Mouse (Mus musculus) kidney, postnatal 4 days (tissue): ENCODE measurements around the gene Filip1l.

ENCODE experiments used
- DNase-seq, 2 experiments: peaks; one replicate each; pipeline ENCODE4 v3.0.0; 2021; ENCODE audit warnings: mixed read lengths in 2 of 2

The Filip1l gene

GRCm38 (mm10) chr16:57352751-57353150 lies at the start of gene Filip1l:
TSS of gene Filip1l (plus strand) at chr16:57353093.
- DNase-seq, result no peak

- no peak for DNase-seq
Measured at GRCm38 (mm10) chr16:57303716-57304115, 49.2 kb upstream of the Filip1l start.

GRCm38 (mm10) chr16:57305463-57305862 lies 47.4 kb upstream of the Filip1l start:
- no peak for DNase-seq

- DNase-seq, result no peak
Measured at GRCm38 (mm10) chr16:57312130-57312529, 40.8 kb upstream of the Filip1l start.

GRCm38 (mm10) chr16:57313487-57313886 lies 39.4 kb upstream of the Filip1l start:
- DNase-seq, result no peak

GRCm38 (mm10) chr16:57314236-57314635 lies 38.7 kb upstream of the Filip1l start:
- DNase-seq, result no peak

GRCm38 (mm10) chr16:57315026-57315425 lies 37.9 kb upstream of the Filip1l start:
- no peak for DNase-seq

- no peak for DNase-seq
Measured at GRCm38 (mm10) chr16:57317127-57317526, 35.8 kb upstream of the Filip1l start.

- no peak for DNase-seq
Measured at GRCm38 (mm10) chr16:57317882-57318636, 34.8 kb upstream of the Filip1l start.

GRCm38 (mm10) chr16:57318637-57319125 lies 34.2 kb upstream of the Filip1l start:
- no peak for DNase-seq

- peak in 1 of 2 experiments; percentile 15 for DNase-seq
Measured at GRCm38 (mm10) chr16:57319284-57320124, 33.4 kb upstream of the Filip1l start.

- peak; percentile 19 to 43 for DNase-seq
Measured at GRCm38 (mm10) chr16:57326996-57327395, 25.9 kb upstream of the Filip1l start.

- no peak for DNase-seq
Measured at GRCm38 (mm10) chr16:57329028-57329427, 23.9 kb upstream of the Filip1l start.

- DNase-seq, result no peak
Measured at GRCm38 (mm10) chr16:57330111-57330510, 22.8 kb upstream of the Filip1l start.

GRCm38 (mm10) chr16:57332301-57332700 lies 20.6 kb upstream of the Filip1l start:
- no peak for DNase-seq

GRCm38 (mm10) chr16:57336770-57337423 lies 16.0 kb upstream of the Filip1l start:
- DNase-seq, result no peak

- DNase-seq, result no peak
Measured at GRCm38 (mm10) chr16:57339765-57340612, 12.9 kb upstream of the Filip1l start.

- no peak for DNase-seq
Measured at GRCm38 (mm10) chr16:57340613-57340898, 12.3 kb upstream of the Filip1l start.

GRCm38 (mm10) chr16:57346258-57346657 lies 6.6 kb upstream of the Filip1l start:
- no peak for DNase-seq

GRCm38 (mm10) chr16:57349039-57349438 lies 3.9 kb upstream of the Filip1l start:
- DNase-seq, result no peak

- no peak for DNase-seq
Measured at GRCm38 (mm10) chr16:57349689-57350088, 3.2 kb upstream of the Filip1l start.

GRCm38 (mm10) chr16:57353166-57353721 lies 351 bp downstream of the Filip1l start:
- DNase-seq, result no peak
